Mouse (Mus musculus) c-Kit-positive CD71-positive TER-119-negative erythroid progenitor cells, embryonic 14.5 days (primary cell): Measurements from ENCODE around the gene Tcaf3.

Experiments used
- DNase-seq: peaks from one replicate; pipeline ENCODE4 v3.0.0-alpha.2; 2013; ENCODE audit warnings: low read depth

Tcaf3 gene

DNA sequence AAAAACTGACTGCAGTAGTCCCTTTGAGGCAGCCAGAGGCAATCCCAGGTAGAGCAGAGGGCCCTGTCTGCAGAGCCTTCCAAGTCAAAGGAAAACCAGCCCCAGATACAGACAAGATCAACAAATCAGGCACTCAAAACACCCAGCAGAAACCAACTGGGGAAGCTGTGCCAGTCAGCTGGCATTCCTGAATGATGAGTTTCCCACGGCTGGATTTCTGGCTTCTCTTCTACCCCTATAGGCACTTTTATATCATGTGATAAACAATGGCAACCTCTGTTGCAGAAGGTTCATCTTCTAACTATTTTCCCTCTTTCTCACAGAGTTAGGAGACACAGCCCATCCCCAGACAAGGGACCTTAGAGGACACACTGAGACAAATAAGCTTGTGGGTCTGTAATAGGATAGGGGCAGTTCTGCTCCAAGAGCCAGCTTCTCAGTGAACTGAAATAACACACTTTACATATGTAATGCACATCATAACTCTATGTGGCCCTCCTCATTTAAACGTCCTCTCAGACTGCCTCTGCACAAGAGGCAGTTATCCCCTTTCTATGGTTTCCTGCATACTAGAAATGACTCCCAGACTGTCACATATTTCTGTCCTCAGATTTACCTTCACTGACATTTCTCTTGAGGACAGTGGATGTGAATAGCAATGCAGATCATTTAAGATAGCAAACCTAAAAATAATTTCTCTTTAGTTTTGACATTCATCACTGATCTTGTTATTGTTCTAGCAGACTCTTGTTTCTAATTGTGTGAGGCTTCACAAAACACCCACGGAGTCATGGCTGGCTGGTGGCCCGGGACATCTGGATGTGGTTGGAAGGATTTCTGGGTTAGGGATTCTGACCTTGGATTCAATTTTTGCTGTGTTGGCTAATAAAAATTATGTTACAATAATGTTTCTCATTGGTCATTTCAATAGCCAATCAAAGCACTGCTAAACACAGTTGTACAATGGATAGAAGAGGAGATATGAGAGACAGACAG, 55.2 kb downstream of the Tcaf3 start:
- no peak for DNase-seq

DNA sequence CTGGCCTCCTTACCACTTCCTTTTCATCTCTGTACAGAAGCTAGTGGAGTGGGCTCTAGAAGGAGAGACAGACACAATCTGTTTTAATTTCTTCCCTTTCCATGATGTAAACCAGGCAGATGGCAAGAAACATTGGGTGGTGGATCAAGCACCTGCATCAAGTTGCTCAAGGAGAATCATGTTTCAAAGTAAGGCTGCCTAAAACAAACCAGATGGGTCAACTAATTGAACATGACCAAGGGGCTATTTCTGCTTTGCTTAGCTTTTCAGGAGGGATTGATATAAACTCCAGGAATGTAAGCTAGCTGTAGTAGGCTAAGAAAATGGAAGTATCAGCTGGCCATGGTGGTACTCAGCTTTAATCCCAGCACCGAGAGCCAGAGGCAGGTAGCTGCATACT, 56.8 kb downstream of the Tcaf3 start:
- DNase-seq = no peak

DNA sequence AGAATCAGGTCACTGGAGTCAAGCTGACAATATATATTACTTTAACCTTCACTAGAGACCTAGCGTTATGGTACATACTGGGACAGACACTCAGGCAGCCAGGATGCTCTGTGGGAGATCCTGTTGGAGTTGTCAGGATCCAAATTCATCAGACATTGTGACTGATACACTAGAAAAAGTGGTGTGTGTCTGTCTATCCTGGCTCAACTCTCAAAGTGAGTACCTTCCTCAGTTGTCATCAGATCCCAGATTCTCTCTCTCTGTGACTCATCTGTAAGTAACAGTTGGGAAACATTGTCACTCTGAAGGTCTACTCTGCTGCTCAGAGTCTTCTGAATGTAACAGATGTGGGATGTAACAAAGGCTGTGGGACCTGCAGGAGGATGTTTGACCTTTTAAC, 57.8 kb downstream of the Tcaf3 start:
- no peak for DNase-seq
